Mouse (Mus musculus) forebrain, embryonic 16.5 days (tissue): ENCODE data around the gene Tmem100. TPM values are rescaled to one million over a fixed set of nuclear protein-coding genes. Genes with fewer than 3 reads are reported as not detected.

ENCODE experiments used
- ATAC-seq: fragments of 200-750 bp; cut with Nextera tagmentation; 2 replicates; pipeline ENCODE4 v1.8.0; 2017; ENCODE audit warnings: mild to moderate bottlenecking, moderate library complexity
- H3K27ac ChIP-seq: fragments of 300-500 bp; sonication (generic); 2 replicates; pipeline ENCODE4 v1.5.1; 2014; ENCODE audit warnings: low read length, control low read depth
- H3K27me3 ChIP-seq: fragments of 300-500 bp; sonication (generic); replicated peaks from 2 replicates; pipeline ENCODE4 v1.6.1; 2014; ENCODE audit warnings: low read length; ENCODE audit not compliant: control insufficient read depth, insufficient read depth
- H3K36me3 ChIP-seq: fragments of 300-500 bp; sonication (generic); 2 replicates; pipeline ENCODE4 v1.6.1; 2014; ENCODE audit not compliant: control insufficient read depth, insufficient read depth
- H3K4me1 ChIP-seq: fragments of 300-500 bp; sonication (generic); replicated peaks from 2 replicates; pipeline ENCODE4 v1.6.1; 2014; ENCODE audit warnings: low read length; ENCODE audit not compliant: control insufficient read depth, insufficient read depth
- H3K4me2 ChIP-seq: fragments of 300-500 bp; sonication (generic); 2 replicates; pipeline ENCODE4 v1.6.1; 2014; ENCODE audit warnings: mild to moderate bottlenecking, low read length, control low read depth
- H3K4me3 ChIP-seq: fragments of 300-500 bp; sonication (generic); replicated peaks from 2 replicates; pipeline ENCODE4 v1.5.1; 2014; ENCODE audit warnings: mild to moderate bottlenecking, low read length, control low read depth
- H3K9ac ChIP-seq: fragments of 300-500 bp; sonication (generic); replicated peaks from 2 replicates; pipeline ENCODE4 v1.6.1; 2014; ENCODE audit warnings: low read depth, low read length, control low read depth
- H3K9me3 ChIP-seq: fragments of 300-500 bp; sonication (generic); 2 replicates; pipeline ENCODE4 v1.6.1; 2016; ENCODE audit warnings: low read length; ENCODE audit not compliant: control insufficient read depth
- WGBS: fragments of 180-500 bp; shearing (Covaris S2); extraction: QIAGEN DNeasy Blood & Tissue Kit; methylation state at CpG from one replicate; pipeline ENCODE4 v1.1.7; 2014; 5-methylcytosine and 5-hydroxymethylcytosine counted together
- polyA plus RNA-seq: library from polyadenylated mRNA; unstranded; fragments of >200 nt; fragmentation: Nextera tagmentation; extraction: Ambion mirVana; gene quantifications from 2 replicates; pipeline ENCODE4 v1.2.1, GENCODE M21; 2015

Tmem100 gene
- polyA plus RNA-seq, 1 experiment from 2014 or later = 5.0 TPM

DNA sequence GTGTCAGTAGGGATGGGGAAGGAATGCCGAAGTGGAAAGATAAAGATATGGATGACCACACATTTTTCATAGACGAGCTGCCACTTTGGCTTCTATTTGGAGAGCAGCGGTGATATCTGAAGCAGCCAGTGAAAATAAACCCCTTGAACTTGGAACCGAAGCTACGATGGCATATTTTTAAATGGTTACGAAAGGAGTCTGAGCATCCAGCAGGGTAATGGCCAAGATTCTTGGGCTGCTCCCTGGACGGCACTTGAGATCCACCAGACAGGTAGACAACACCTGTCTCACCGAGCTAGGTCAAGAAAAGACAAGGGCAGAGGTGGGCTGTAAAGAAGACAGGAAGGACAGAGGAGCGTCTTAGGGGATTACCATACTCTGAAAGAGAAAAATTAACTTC lies 17.1 kb downstream of the Tmem100 start:
- no peaks in the 10 kb centered on the region for H3K27me3 ChIP-seq
- H3K4me2 ChIP-seq = no peak overlapping the region
- H3K36me3 ChIP-seq = no peaks in the 10 kb centered on the region
- WGBS = 92% methylated on average over 9 of the region's 9 CpGs
- no peak overlapping the region for H3K27ac ChIP-seq
- no peak overlapping the region for H3K4me3 ChIP-seq
- H3K9me3 ChIP-seq = no peaks in the 10 kb centered on the region
- ATAC-seq = no peak
- no peak overlapping the region for H3K9ac ChIP-seq
- H3K4me1 ChIP-seq = no peaks in the 10 kb centered on the region

DNA sequence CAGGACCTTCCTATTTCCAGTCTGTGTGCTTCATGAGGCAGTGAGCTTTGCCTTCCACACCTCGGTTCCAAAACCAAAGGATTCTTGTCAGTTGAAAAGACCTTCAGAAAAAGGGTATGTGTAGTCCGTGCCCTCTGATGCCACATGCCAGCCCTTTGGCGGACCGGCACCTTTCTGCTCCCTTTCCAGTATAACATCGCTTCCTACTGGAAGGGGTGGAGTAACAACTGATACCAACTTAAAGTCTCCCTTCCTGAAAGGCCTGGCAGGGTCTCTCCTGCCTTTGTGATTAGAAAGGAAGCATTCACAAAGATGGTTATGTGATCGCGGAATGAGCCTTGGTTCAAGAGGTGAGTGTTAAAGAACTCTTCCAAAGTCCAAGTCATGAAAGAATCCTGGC lies 19.9 kb downstream of the Tmem100 start:
- WGBS = 86% methylated on average over 7 of the region's 7 CpGs
- no peak overlapping the region for H3K9ac ChIP-seq
- 0 out of 2 replicates have a peak, but pooled peaks cover 3% of the 10 kb centered on the region for H3K4me1 ChIP-seq
- H3K9me3 ChIP-seq = no peaks in the 10 kb centered on the region
- no peak for ATAC-seq
- H3K4me2 ChIP-seq = no peak overlapping the region
- no peak overlapping the region for H3K4me3 ChIP-seq
- H3K36me3 ChIP-seq = no peaks in the 10 kb centered on the region
- no peak overlapping the region for H3K27ac ChIP-seq
- no peaks in the 10 kb centered on the region for H3K27me3 ChIP-seq

GRCm38 (mm10) chr11:90052785-90053184 lies 22.6 kb downstream of the Tmem100 start:
- Histone ChIP-seq H3K9ac (no peak overlapping the region), H3K27me3 (no peaks in the 10 kb centered on the region), H3K4me1 (0 out of 2 replicates have a peak, but pooled peaks cover 3% of the 10 kb centered on the region), H3K36me3 (no peaks in the 10 kb centered on the region), H3K9me3 (no peaks in the 10 kb centered on the region), H3K4me2 (no peak overlapping the region), H3K4me3 (no peak overlapping the region), H3K27ac (no peak overlapping the region)
- no peak for ATAC-seq
- WGBS = 89% methylated on average over 7 of the region's 7 CpGs

DNA sequence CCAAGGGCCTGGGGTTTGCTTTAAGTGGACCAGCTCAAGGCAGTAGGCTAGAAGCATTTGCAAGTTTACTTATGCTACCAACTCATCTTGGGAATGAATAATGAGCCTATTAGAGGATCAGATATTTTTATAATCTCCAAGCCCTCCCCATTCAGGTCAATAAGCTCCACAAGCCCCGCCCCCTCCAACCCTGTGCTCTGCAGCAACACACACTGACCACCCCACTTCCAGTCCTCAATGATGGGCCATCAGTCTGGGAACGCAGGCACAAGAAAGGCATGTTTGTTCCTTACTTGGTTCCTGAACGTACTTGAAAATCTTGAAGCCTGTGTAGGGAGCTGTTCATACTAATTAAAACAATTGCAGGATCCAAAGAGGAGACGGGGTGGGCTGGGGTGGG lies 23.7 kb downstream of the Tmem100 start:
- H3K27ac ChIP-seq = no peak overlapping the region
- H3K9me3 ChIP-seq = no peaks in the 10 kb centered on the region
- H3K4me1 ChIP-seq = 0 out of 2 replicates have a peak, but pooled peaks cover 3% of the 10 kb centered on the region
- no peaks in the 10 kb centered on the region for H3K36me3 ChIP-seq
- H3K9ac ChIP-seq = no peak overlapping the region
- ATAC-seq = no peak
- no peak overlapping the region for H3K4me3 ChIP-seq
- WGBS = 46% methylated on average over 4 of the region's 4 CpGs
- H3K27me3 ChIP-seq = no peaks in the 10 kb centered on the region
- H3K4me2 ChIP-seq = no peak overlapping the region

DNA sequence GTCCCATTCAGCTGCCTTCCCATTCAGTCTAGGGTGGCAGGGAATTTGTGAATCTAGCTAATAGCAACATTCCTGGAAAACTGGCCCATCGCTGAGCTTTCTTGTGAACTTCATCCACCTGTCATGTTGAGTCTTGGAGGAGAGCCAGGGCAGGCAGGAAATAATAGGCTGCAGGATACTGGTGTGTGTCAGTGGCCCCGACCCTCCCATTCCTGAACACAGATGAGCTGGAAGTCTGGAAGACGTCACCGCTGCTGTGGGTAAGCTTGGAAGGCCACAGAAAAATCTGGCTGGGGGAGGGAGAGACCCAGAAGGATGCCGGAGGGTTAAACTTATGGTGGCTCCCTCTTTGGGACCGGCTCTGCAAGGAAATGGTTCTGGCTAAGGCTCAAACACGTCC lies 24.3 kb downstream of the Tmem100 start:
- Histone ChIP-seq H3K4me1 (0 out of 2 replicates have a peak, but pooled peaks cover 3% of the 10 kb centered on the region), H3K9ac (no peak overlapping the region), H3K4me2 (no peak overlapping the region), H3K4me3 (no peak overlapping the region), H3K9me3 (0 out of 2 replicates have a peak, but pooled peaks cover 3% of the 10 kb centered on the region), H3K27ac (no peak overlapping the region), H3K27me3 (no peaks in the 10 kb centered on the region), H3K36me3 (no peaks in the 10 kb centered on the region)
- ATAC-seq = no peak
- WGBS = 48% methylated on average over 7 of the region's 7 CpGs

DNA sequence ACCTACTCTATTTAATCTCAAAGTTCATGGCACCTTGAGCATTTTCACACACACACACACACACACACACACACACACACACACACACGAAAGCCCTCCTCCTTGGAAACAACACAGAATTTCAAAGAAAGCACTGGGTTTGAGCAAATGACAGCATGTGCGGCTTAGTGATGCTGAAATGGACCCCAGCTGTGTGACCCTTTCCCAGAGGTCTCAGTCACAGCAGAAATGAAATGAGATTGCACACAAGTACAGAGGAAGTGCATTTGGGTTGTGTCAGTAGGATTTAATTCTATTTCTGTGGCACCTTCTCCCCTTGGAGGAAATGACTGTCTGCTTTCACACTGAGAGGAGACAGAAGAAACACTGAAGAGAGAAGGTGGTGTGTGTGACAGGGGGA lies 26.9 kb downstream of the Tmem100 start:
- no peak for ATAC-seq

GRCm38 (mm10) chr11:90059241-90059640 lies 29.1 kb downstream of the Tmem100 start:
- no peak overlapping the region for H3K9ac ChIP-seq
- no peak overlapping the region for H3K4me2 ChIP-seq
- no peak overlapping the region for H3K27ac ChIP-seq
- H3K9me3 ChIP-seq = 0 out of 2 replicates have a peak, but pooled peaks cover 4% of the 10 kb centered on the region
- no peaks in the 10 kb centered on the region for H3K27me3 ChIP-seq
- H3K4me1 ChIP-seq = 0 out of 2 replicates have a peak, but pooled peaks cover 2% of the 10 kb centered on the region
- no peak for ATAC-seq
- H3K4me3 ChIP-seq = no peak overlapping the region
- H3K36me3 ChIP-seq = no peaks in the 10 kb centered on the region

More for the DNA sequence above, 26.9 kb downstream of the Tmem100 start:
- Histone ChIP-seq H3K9ac (no peak overlapping the region), H3K9me3 (0 out of 2 replicates have a peak, but pooled peaks cover 4% of the 10 kb centered on the region), H3K4me1 (0 out of 2 replicates have a peak, but pooled peaks cover 3% of the 10 kb centered on the region), H3K27me3 (no peaks in the 10 kb centered on the region), H3K36me3 (no peaks in the 10 kb centered on the region), H3K4me2 (no peak overlapping the region), H3K4me3 (no peak overlapping the region), H3K27ac (no peak overlapping the region)
- 61% methylated on average over 2 of the region's 2 CpGs for WGBS

GRCm38 (mm10) chr11:90062657-90063056 lies 32.5 kb downstream of the Tmem100 start:
- no peak overlapping the region for H3K4me2 ChIP-seq
- H3K27ac ChIP-seq = no peak overlapping the region
- H3K4me3 ChIP-seq = no peak overlapping the region
- no peaks in the 10 kb centered on the region for H3K4me1 ChIP-seq
- H3K9ac ChIP-seq = no peak overlapping the region
- no peaks in the 10 kb centered on the region for H3K27me3 ChIP-seq
- 86% methylated on average over 3 of the region's 3 CpGs for WGBS
- 0 out of 2 replicates have a peak, but pooled peaks cover 4% of the 10 kb centered on the region for H3K9me3 ChIP-seq
- H3K36me3 ChIP-seq = no peaks in the 10 kb centered on the region
- no peak for ATAC-seq

DNA sequence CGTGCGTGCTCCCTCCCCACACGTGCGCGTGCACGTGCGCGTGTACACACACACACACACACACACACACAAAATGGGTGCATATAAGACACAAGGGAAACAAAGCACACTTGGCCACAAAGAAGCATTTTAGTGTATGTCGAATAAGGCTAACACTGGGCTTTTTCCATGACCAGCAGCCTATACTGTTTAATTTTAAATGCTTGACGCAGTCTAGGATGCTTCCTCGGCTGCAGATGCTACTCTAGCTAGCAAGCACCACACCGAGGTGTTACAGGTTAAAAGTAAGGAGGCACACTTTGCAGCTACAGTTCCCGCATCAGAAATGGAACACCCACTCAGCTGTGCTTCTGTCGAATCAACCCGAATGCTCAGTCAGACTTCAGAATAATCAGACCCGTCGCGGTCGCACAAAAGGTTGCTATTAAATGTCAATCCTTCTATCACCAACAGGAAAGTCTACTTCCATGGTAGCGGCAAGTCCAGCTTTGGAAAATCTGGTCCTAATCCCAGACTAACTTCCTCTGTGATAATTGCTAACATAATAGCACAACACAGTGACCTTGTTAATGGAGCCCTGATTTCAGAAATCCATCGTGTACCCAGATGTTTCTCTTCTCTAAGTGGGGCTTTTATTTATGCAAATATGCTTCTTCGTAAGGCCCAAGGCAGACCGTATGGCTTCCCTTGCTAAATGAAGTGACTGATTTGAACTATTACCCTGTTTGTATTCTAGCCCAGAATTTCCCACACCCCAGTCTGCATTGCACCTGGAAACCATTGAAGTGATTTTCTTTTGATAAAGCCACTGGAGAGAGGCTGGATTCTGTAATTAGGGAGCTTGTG lies 36.5 kb downstream of the Tmem100 start:
- H3K4me2 ChIP-seq = no peak overlapping the region
- no peaks in the 10 kb centered on the region for H3K27me3 ChIP-seq
- WGBS = 70% methylated on average over 23 of the region's 23 CpGs
- no peaks in the 10 kb centered on the region for H3K9me3 ChIP-seq
- no peaks in the 10 kb centered on the region for H3K36me3 ChIP-seq
- H3K4me1 ChIP-seq = no peaks in the 10 kb centered on the region
- ATAC-seq = no peak
- no peak overlapping the region for H3K9ac ChIP-seq
- H3K4me3 ChIP-seq = no peak overlapping the region
- no peak overlapping the region for H3K27ac ChIP-seq
